Comparison of ENCODE assay signal across 11 mouse cellular contexts in the genomic region with DNA sequence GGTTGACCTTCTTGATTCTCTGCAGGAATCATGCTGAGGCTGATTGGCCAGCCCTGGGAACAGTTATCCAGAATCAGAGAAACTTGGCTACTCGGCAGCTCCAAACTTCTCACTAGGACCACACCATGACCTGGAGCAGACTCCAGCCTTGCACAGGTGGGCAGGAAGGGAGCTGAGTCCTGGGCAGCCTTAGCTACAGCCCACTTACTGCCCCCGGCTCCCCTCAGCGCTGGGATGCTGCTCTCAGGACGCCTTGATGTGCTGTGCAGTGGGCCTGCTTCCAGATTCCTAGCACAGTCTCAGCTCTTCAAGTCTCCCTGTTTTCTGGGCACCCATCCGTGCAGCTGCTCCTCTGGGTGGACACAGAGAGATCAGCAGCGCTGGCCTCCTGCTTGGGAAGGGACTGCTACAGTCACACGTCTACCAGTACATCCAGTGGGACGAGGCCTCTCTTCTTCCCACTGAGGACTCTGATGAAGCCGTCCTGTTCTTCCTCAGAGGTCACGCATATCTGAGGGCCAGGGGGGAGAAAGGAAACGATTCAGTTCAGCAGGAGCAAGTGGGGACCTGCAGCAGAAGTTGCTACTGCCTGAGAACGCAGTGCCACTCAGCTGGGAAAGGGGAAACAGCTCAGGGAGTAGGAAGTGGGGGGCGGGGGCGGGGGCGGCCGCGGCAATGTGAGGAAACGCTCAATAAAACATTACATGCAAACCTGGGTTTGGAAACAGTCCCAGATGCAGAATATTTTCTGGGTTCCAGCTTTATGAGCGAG.
A peak's percentile ranks its signal among the peaks of the same experiment; 100 is the strongest.
DNase-seq lines count a peak whose midpoint lies in the region; ATAC-seq lines count a peak whose summit lies in the region.
"Had no signal": no experiment of that assay in that cellular context is flagged by ENCODE, and none has a peak within 500 bp of the region (broad histone marks: within the 10 kb centered on the region; RNA-seq: fewer than 3 reads in every experiment).

No protein-coding gene starts in this region.

- WGBS in heart, embryonic 11.5 days (ENCODE audit: insufficient replicate concordance) = 55% methylated on average over 19 of the region's 19 CpGs
- 61% methylated on average over 19 of the region's 19 CpGs for WGBS in neural tube, embryonic 13.5 days
- WGBS in liver, embryonic 11.5 days = 46% methylated on average over 19 of the region's 19 CpGs

- H3K36me3 ChIP-seq in heart, embryonic 11.5 days (ENCODE audit: control insufficient read depth, insufficient read depth, low read length) = no peaks in the 10 kb centered on the region
- H3K36me3 ChIP-seq in neural tube, embryonic 13.5 days = no peaks in the 10 kb centered on the region
- H3K36me3 ChIP-seq in liver, embryonic 11.5 days (ENCODE audit: control insufficient read depth, insufficient read depth, low read length) = no peaks in the 10 kb centered on the region
- H3K36me3 ChIP-seq in splenic B cell, adult 2 months (ENCODE audit: control insufficient read depth, insufficient read depth, low read length, poor library complexity, severe bottlenecking) = no peaks in the 10 kb centered on the region
- H3K36me3 ChIP-seq: forebrain, embryonic 15.5 days had no signal

- no peaks in the 10 kb centered on the region; the same call in 1 of the 2 replicates for H3K4me1 ChIP-seq in heart, embryonic 11.5 days (ENCODE audit: control insufficient read depth, insufficient read depth, low read length)
- peaks cover 12% of the 10 kb centered on the region for H3K4me1 ChIP-seq in neural tube, embryonic 13.5 days (replicated peaks)
- H3K4me1 ChIP-seq in liver, embryonic 11.5 days (replicated peaks; ENCODE audit: control insufficient read depth, insufficient read depth, low read length) = no peaks in the 10 kb centered on the region
- H3K4me1 ChIP-seq: forebrain, embryonic 15.5 days had no signal

- no peak overlapping the region for H3K4me3 ChIP-seq in heart, embryonic 11.5 days (ENCODE audit: low read depth, low read length)
- no peak overlapping the region for H3K4me3 ChIP-seq in neural tube, embryonic 13.5 days
- no peak overlapping the region for H3K4me3 ChIP-seq in liver, embryonic 11.5 days (ENCODE audit: low read depth, low read length)
- H3K4me3 ChIP-seq: forebrain, embryonic 15.5 days had no signal

- DNase-seq in heart, adult 11 months = peak; percentile 89
- no peak for DNase-seq in neural tube, embryonic 10.5 days (ENCODE audit: extremely low spot score, low spot score)
- DNase-seq in liver, embryonic 11.5 days (ENCODE audit: low spot score) = no peak
- DNase-seq in splenic B cell, adult 2 months (ENCODE audit: low read depth, low spot score) = peak; percentile 16
- no peak for DNase-seq in thymus, postnatal 36 days
- DNase-seq in cerebellum, adult 9-10 months = no peak
- DNase-seq: cerebellum, postnatal 14 days had no signal

- no peak for ATAC-seq in heart, embryonic 11.5 days (replicated peaks; ENCODE audit: insufficient number of reproducible peaks, low FRiP score, low TSS enrichment)
- no peak for ATAC-seq in neural tube, embryonic 13.5 days (ENCODE audit: low read depth)
- ATAC-seq in liver, embryonic 11.5 days (replicated peaks; ENCODE audit: low FRiP score) = no peak; the same call in 1 of the 2 replicates
- ATAC-seq: CD4-positive, CD25-positive, alpha-beta regulatory T cell, adult 4 months; forebrain, embryonic 15.5 days had no signal

- H3K9ac ChIP-seq in heart, embryonic 11.5 days (ENCODE audit: low read depth, low read length) = no peak overlapping the region
- no peak overlapping the region for H3K9ac ChIP-seq in neural tube, embryonic 13.5 days
- no peak overlapping the region for H3K9ac ChIP-seq in liver, embryonic 11.5 days (ENCODE audit: low read depth, low read length)
- H3K9ac ChIP-seq: forebrain, embryonic 15.5 days had no signal

- H3K9me3 ChIP-seq in heart, embryonic 11.5 days (replicated peaks; ENCODE audit: control insufficient read depth, low read length) = no peaks in the 10 kb centered on the region
- H3K9me3 ChIP-seq in neural tube, embryonic 13.5 days = no peaks in the 10 kb centered on the region
- no peaks in the 10 kb centered on the region for H3K9me3 ChIP-seq in liver, embryonic 11.5 days (ENCODE audit: control insufficient read depth, low read length)
- H3K9me3 ChIP-seq: forebrain, embryonic 15.5 days had no signal

- H3K27me3 ChIP-seq in heart, embryonic 11.5 days (ENCODE audit: control insufficient read depth, insufficient read depth, low read length) = no peaks in the 10 kb centered on the region
- no peaks in the 10 kb centered on the region for H3K27me3 ChIP-seq in neural tube, embryonic 13.5 days
- H3K27me3 ChIP-seq in liver, embryonic 11.5 days (replicated peaks; ENCODE audit: control insufficient read depth, insufficient read depth, low read length) = no peaks in the 10 kb centered on the region
- no peaks in the 10 kb centered on the region for H3K27me3 ChIP-seq in splenic B cell, adult 2 months (ENCODE audit: control insufficient read depth, insufficient read depth, low read length, poor library complexity, severe bottlenecking)
- H3K27me3 ChIP-seq: forebrain, embryonic 15.5 days had no signal

- no peak overlapping the region for H3K27ac ChIP-seq in heart, embryonic 11.5 days (ENCODE audit: low read depth, low read length)
- no peak overlapping the region for H3K27ac ChIP-seq in neural tube, embryonic 13.5 days (replicated peaks)
- H3K27ac ChIP-seq in liver, embryonic 11.5 days (ENCODE audit: low read depth, low read length) = no peak overlapping the region
- H3K27ac ChIP-seq: forebrain, embryonic 15.5 days had no signal

- H3K4me2 ChIP-seq in heart, embryonic 11.5 days = no peak overlapping the region
- H3K4me2 ChIP-seq in neural tube, embryonic 13.5 days = 0 out of 2 replicates have a peak overlapping the region, but pooled peaks have one; percentile 1
- H3K4me2 ChIP-seq in liver, embryonic 11.5 days = 0 out of 2 replicates have a peak overlapping the region, but pooled peaks have one; percentile 4
- H3K4me2 ChIP-seq: forebrain, embryonic 15.5 days had no signal

Comparison
In these comparisons a context has a peak if more than half of its experiments do, and no peak if none do; other contexts are left out.
1. DNase-seq: peak in heart, adult 11 months (single experiment) and splenic B cell, adult 2 months (single experiment); none in neural tube, embryonic 10.5 days (single experiment), liver, embryonic 11.5 days (single experiment), thymus, postnatal 36 days (0 of 2) and cerebellum, adult 9-10 months (single experiment).